Comparison of ENCODE assay signal across 8 mouse cellular contexts in the genomic region with DNA sequence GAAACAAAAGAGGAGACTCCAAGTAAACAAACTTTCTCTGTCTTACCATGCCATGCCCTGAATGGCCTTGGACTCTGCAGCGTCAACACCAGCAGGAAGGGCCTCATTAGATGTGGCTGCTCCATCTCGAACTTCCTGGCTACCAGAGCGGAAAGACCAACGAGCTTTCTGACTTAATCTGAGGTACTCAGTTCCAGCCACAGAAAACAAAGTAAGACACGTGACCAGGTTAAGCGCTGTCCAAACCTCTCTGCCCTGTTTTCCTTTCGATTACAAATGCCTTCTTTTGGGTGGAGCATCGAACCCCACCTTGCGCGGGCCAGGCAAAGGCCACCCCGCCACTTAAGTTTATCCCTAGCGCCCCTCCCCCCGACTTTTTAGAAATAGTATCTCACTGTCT. TPM values are rescaled to one million over a fixed set of nuclear protein-coding genes. Genes with fewer than 3 reads are reported as not detected.
DNase-seq lines count a peak whose midpoint lies in the region; ATAC-seq and TF ChIP-seq lines count a peak whose summit lies in the region.

No protein-coding gene starts in this region.

- no peaks in the 10 kb centered on the region; the same call in 1 of the 2 replicates for H3K4me1 ChIP-seq in erythroblast, embryonic 14.5 days (ENCODE audit: control insufficient read depth)
- H3K4me1 ChIP-seq in heart, embryonic 14.5 days (ENCODE audit: control insufficient read depth in 2 of 2, insufficient read depth in 2 of 2, low read length in 2 of 2) = peaks cover 0 to 6% of the 10 kb centered on the region in 2 experiments; a peak in 1 of 4 replicates
- 0 out of 2 replicates have a peak, but pooled peaks cover 6% of the 10 kb centered on the region for H3K4me1 ChIP-seq in kidney, postnatal 0 days (replicated peaks; ENCODE audit: insufficient read depth, low read length)

- H3K9me3 ChIP-seq in erythroblast, embryonic 14.5 days (ENCODE audit: control insufficient read depth, low read length) = no peaks in the 10 kb centered on the region
- H3K9me3 ChIP-seq in heart, embryonic 14.5 days (ENCODE audit: control insufficient read depth, low read length) = no peaks in the 10 kb centered on the region
- H3K9me3 ChIP-seq in kidney, postnatal 0 days (replicated peaks; ENCODE audit: low read length) = no peaks in the 10 kb centered on the region

- no peaks in the 10 kb centered on the region for H3K36me3 ChIP-seq in erythroblast, embryonic 14.5 days (ENCODE audit: control insufficient read depth)
- H3K36me3 ChIP-seq in heart, embryonic 14.5 days (ENCODE audit: control insufficient read depth, insufficient read depth, low read length) = no peaks in the 10 kb centered on the region
- H3K36me3 ChIP-seq in kidney, postnatal 0 days (ENCODE audit: insufficient read depth, low read length) = no peaks in the 10 kb centered on the region
- no peaks in the 10 kb centered on the region for H3K36me3 ChIP-seq in macrophage (ENCODE audit: inconsistent target)

- 8% methylated on average over 13 of the region's 13 CpGs for WGBS in heart, embryonic 14.5 days
- 12% methylated on average over 13 of the region's 13 CpGs for WGBS in kidney, postnatal 0 days
- 12% methylated on average over 13 of the region's 13 CpGs for WGBS in macrophage (ENCODE audit: missing documents)

- H3K9ac ChIP-seq in heart, embryonic 14.5 days (ENCODE audit: low read length) = no peak overlapping the region
- no peak overlapping the region for H3K9ac ChIP-seq in kidney, postnatal 0 days (ENCODE audit: low read depth, low read length)

- H3K4me3 ChIP-seq in erythroblast, embryonic 14.5 days (replicated peaks) = peak overlapping the region; percentile 22
- peak overlapping the region; percentile 13 to 27 for H3K4me3 ChIP-seq in heart, embryonic 14.5 days (ENCODE audit: control insufficient read depth in 1 of 2, insufficient read depth in 1 of 2, low read depth in 1 of 2, low read length in 2 of 2)
- no peak overlapping the region; the same call in 1 of the 2 replicates for H3K4me3 ChIP-seq in kidney, postnatal 0 days (replicated peaks; ENCODE audit: low read depth, low read length)
- H3K4me3 ChIP-seq in macrophage (ENCODE audit: inconsistent target) = peak overlapping the region; percentile 6; the same call in 1 of the 2 replicates

- DNase-seq in kidney, postnatal 0 days (ENCODE audit: low spot score) = peak; percentile 57
- DNase-seq in urinary bladder, adult 2 months (ENCODE audit: low spot score) = no peak
- no peak for DNase-seq in spleen, postnatal 14 days (ENCODE audit: low spot score in 2 of 2)
- no peak for DNase-seq in gastrocnemius, postnatal 14 days

- ATAC-seq in erythroblast, adult 5-6 weeks (replicated peaks; ENCODE audit: low FRiP score, poor library complexity, severe bottlenecking) = no peak
- peak; percentile 59; the same call in 1 of the 2 replicates for ATAC-seq in heart, embryonic 14.5 days (ENCODE audit: insufficient number of reproducible peaks, insufficient read depth, low FRiP score, low read depth)
- peak; percentile 83 for ATAC-seq in kidney, postnatal 0 days (replicated peaks; ENCODE audit: low FRiP score, low read depth)

- intact Hi-C loops in gastrocnemius, postnatal 14 days (cut with DNase I; ENCODE audit: low total_unique reads) = no loop called here

- H3K4me2 ChIP-seq in heart, embryonic 14.5 days (ENCODE audit: low read length) = peak overlapping the region; percentile 48
- peak overlapping the region; percentile 47 for H3K4me2 ChIP-seq in kidney, postnatal 0 days (ENCODE audit: low read length)

- H3K27me3 ChIP-seq in erythroblast, embryonic 14.5 days (ENCODE audit: control insufficient read depth) = no peaks in the 10 kb centered on the region
- no peaks in the 10 kb centered on the region for H3K27me3 ChIP-seq in heart, embryonic 14.5 days (ENCODE audit: control insufficient read depth, insufficient read depth, low read length)
- no peaks in the 10 kb centered on the region for H3K27me3 ChIP-seq in kidney, postnatal 0 days (ENCODE audit: insufficient read depth, low read length)

- H3K79me2 ChIP-seq in macrophage (ENCODE audit: inconsistent target) = no peaks in the 10 kb centered on the region

- TF ChIP-seq CTCF in kidney, postnatal 0 days (IDR thresholded peaks at IDR 0.05; ENCODE audit: low read depth) = no peak

- H3K27ac ChIP-seq in heart, embryonic 14.5 days (replicated peaks in 1 of 2; ENCODE audit: control insufficient read depth in 1 of 2, insufficient read depth in 1 of 2, low read depth in 2 of 2, low read length in 2 of 2) = no peak overlapping the region
- H3K27ac ChIP-seq in kidney, postnatal 0 days = peak overlapping the region; percentile 19; the same call in 1 of the 2 replicates
- no peak overlapping the region for H3K27ac ChIP-seq in macrophage

RNA-seq across cellular contexts. Expression of gene Fnbp1l, which starts 10.1 kb away (rescaled TPM):
- polyA plus RNA-seq in erythroblast, embryonic 14.5 days (2012) = not detected in 2 replicates
- total RNA-seq in erythroblast, adult 5-6 weeks (2015; ENCODE audit: low replicate concordance) = 2.5 and 25.7 TPM in 2 replicates
- 3.2 and 8.0 TPM in 2 replicates for total RNA-seq in erythroblast, adult 5-6 weeks (2017; ENCODE audit: low replicate concordance)
- polyA plus RNA-seq in heart, embryonic 14.5 days (2014; fragmentation: Nextera tagmentation; extraction: Ambion mirVana) = 24.5 and 29.5 TPM in 2 replicates
- 35.5 and 39.9 TPM in 2 replicates for polyA plus RNA-seq in kidney, postnatal 0 days (2015; fragmentation: Nextera tagmentation; extraction: Ambion mirVana)
- total RNA-seq in macrophage (2018; cell fraction: chromatin; rRNA removed) = 100 to 1,000 TPM in 12 of 26 experiments, 10 to 100 TPM in 14; 15.8 to 857 (median 83.1) TPM
- 100 to 1,000 TPM in 2 of 26 experiments, 10 to 100 TPM in 15, 1 to 10 TPM in 9; 6.9 to 147 (median 31.3) TPM for total RNA-seq in macrophage (2018; cell fraction: cytosol; rRNA removed)
- total RNA-seq in macrophage (2018; cell fraction: nucleus; rRNA removed) = 100 to 1,000 TPM in 11 of 26 experiments, 10 to 100 TPM in 15; 17.1 to 835 (median 90.7) TPM
- polyA plus RNA-seq in macrophage (2018) = 7.9 to 12.5 TPM (median 11.0 TPM) in 3 replicates
- polyA plus RNA-seq in urinary bladder, adult 2 months (2012; rRNA removed) = 27.1 and 31.2 TPM in 2 replicates
- total RNA-seq in gastrocnemius, postnatal 14 days (2021) = 10 to 100 TPM; 11.3 to 11.8 TPM
